Mouse (Mus musculus) neural tube, embryonic 15.5 days (tissue): Measurements from ENCODE around the gene Zfp444. TPM values are rescaled to one million over a fixed set of nuclear protein-coding genes. Genes with fewer than 3 reads are reported as not detected.
"Not testable (repeated sequence)": the region's sequence is repeated elsewhere in the genome, so short reads cannot be mapped to it uniquely, and the experiment has no call there.

Source experiments
- ATAC-seq: fragments of 200-750 bp; cut with Nextera tagmentation; 2 replicates; pipeline ENCODE4 v1.8.0; 2017; ENCODE audit warnings: mild to moderate bottlenecking, moderate TSS enrichment, moderate library complexity; ENCODE audit not compliant: low FRiP score
- H3K27ac ChIP-seq: fragments of 300-500 bp; sonication (generic); replicated peaks from 2 replicates; pipeline ENCODE4 v1.5.1; 2015; ENCODE audit warnings: mild to moderate bottlenecking, inconsistent platforms
- H3K27me3 ChIP-seq: fragments of 300-500 bp; sonication (generic); replicated peaks from 2 replicates; pipeline ENCODE4 v1.6.1; 2015; ENCODE audit warnings: inconsistent platforms
- H3K36me3 ChIP-seq: fragments of 300-500 bp; sonication (generic); 2 replicates; pipeline ENCODE4 v1.6.1; 2015; ENCODE audit warnings: inconsistent platforms
- H3K4me1 ChIP-seq: fragments of 300-500 bp; sonication (generic); 2 replicates; pipeline ENCODE4 v1.6.1; 2015; ENCODE audit warnings: inconsistent platforms
- H3K4me2 ChIP-seq: fragments of 300-500 bp; sonication (generic); 2 replicates; pipeline ENCODE4 v1.6.1; 2015; ENCODE audit warnings: inconsistent platforms, mild to moderate bottlenecking, moderate library complexity
- H3K4me3 ChIP-seq: fragments of 300-500 bp; sonication (generic); replicated peaks from 2 replicates; pipeline ENCODE4 v1.5.1; 2015; ENCODE audit warnings: mild to moderate bottlenecking, inconsistent platforms
- H3K9ac ChIP-seq: fragments of 300-500 bp; sonication (generic); replicated peaks from 2 replicates; pipeline ENCODE4 v1.6.1; 2015; ENCODE audit warnings: mild to moderate bottlenecking, inconsistent platforms
- H3K9me3 ChIP-seq: fragments of 300-500 bp; sonication (generic); replicated peaks from 2 replicates; pipeline ENCODE4 v1.6.1; 2016; ENCODE audit warnings: inconsistent platforms
- WGBS: fragments of 180-500 bp; shearing (Covaris S2); methylation state at CpG from one replicate; pipeline ENCODE4 v1.1.7; 2015; ENCODE audit warnings: mixed read lengths; 5-methylcytosine and 5-hydroxymethylcytosine counted together
- polyA plus RNA-seq: library from polyadenylated mRNA; unstranded; fragments of >200 nt; fragmentation: Nextera tagmentation; extraction: Ambion mirVana; gene quantifications from 2 replicates; pipeline ENCODE4 v1.2.1, GENCODE M21; 2015

The Zfp444 gene
- polyA plus RNA-seq, 1 experiment from 2014 or later = 86.4 TPM

DNA sequence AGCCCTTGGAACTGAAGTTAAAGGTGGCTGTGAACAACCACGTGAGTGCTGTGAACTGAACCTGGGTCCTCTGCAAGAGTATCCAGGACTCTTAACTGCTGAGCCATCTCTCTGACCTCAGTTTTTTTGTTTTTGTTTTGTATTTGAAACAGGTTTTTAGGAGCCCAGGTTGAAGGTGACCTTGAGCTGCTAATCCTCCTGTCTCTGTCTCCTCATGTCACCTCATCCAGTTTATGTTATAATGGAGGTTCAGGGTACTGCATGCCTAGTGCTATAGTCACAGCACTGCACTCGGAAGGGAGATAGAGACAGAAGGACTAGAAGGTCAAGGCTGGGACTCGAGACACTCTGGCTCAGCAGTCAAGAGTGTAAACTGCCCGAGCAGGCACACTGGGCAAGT lies 9.9 kb upstream of the Zfp444 start:
- ATAC-seq = no peak
- Histone ChIP-seq H3K4me2 (no peak overlapping the region), H3K4me3 (no peak overlapping the region), H3K36me3 (no peaks in the 10 kb centered on the region), H3K9ac (no peak overlapping the region), H3K27me3 (no peaks in the 10 kb centered on the region), H3K4me1 (peaks cover 2% of the 10 kb centered on the region), H3K9me3 (no peaks in the 10 kb centered on the region), H3K27ac (no peak overlapping the region)
- 78% methylated on average over 4 of the region's 4 CpGs for WGBS

- no peak overlapping the region for H3K4me3 ChIP-seq
- no peak overlapping the region for H3K9ac ChIP-seq
- WGBS = 76% methylated on average over 5 of the region's 5 CpGs
- H3K4me1 ChIP-seq = no peaks in the 10 kb centered on the region
- H3K27ac ChIP-seq = no peak overlapping the region
- no peaks in the 10 kb centered on the region for H3K9me3 ChIP-seq
- no peak overlapping the region for H3K4me2 ChIP-seq
- no peaks in the 10 kb centered on the region for H3K36me3 ChIP-seq
- no peaks in the 10 kb centered on the region for H3K27me3 ChIP-seq
- ATAC-seq = no peak
These were observed 7.4 kb upstream of the Zfp444 start for GRCm38 (mm10) chr7:6164671-6165070.

DNA sequence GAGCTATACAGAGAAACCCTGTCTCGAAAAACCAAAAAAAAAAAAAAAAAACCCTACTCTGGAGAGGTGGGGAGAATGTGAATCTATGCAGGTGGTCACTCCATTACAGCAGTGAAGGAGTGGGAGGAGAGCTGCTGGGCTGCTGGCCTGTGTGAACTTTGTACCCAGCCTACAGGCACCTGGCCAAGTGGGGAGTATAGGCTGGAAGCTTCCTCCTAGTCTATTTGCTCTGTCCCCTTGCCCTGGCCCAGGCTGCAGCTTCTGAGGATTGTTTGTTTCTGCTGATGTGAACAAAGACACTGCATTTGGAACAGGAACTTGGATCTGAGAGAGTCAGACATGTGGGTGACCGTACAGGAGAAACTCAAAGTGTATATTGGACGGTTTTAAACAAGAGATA lies 2.6 kb upstream of the Zfp444 start:
- no peak overlapping the region for H3K27ac ChIP-seq
- H3K36me3 ChIP-seq = no peaks in the 10 kb centered on the region
- no peak overlapping the region for H3K4me2 ChIP-seq
- no peaks in the 10 kb centered on the region for H3K27me3 ChIP-seq
- no peak overlapping the region for H3K4me3 ChIP-seq
- peaks cover 22% of the 10 kb centered on the region for H3K4me1 ChIP-seq
- no peak overlapping the region for H3K9ac ChIP-seq
- 73% methylated on average over 3 of the region's 3 CpGs for WGBS
- H3K9me3 ChIP-seq = no peaks in the 10 kb centered on the region
- ATAC-seq = no peak

GRCm38 (mm10) chr7:6170391-6170790 lies 1.6 kb upstream of the Zfp444 start:
- no peaks in the 10 kb centered on the region for H3K9me3 ChIP-seq
- ATAC-seq = no peak
- H3K36me3 ChIP-seq = peaks cover 5% of the 10 kb centered on the region; the same call in 1 of the 2 replicates
- H3K27ac ChIP-seq = no peak overlapping the region
- 86% methylated on average over 9 of the region's 9 CpGs for WGBS
- no peaks in the 10 kb centered on the region for H3K27me3 ChIP-seq
- H3K4me2 ChIP-seq = no peak overlapping the region
- no peak overlapping the region for H3K9ac ChIP-seq
- peaks cover 22% of the 10 kb centered on the region for H3K4me1 ChIP-seq
- no peak overlapping the region for H3K4me3 ChIP-seq

GRCm38 (mm10) chr7:6170871-6171270 lies 1.2 kb upstream of the Zfp444 start:
- 54% methylated on average over 6 of the region's 6 CpGs for WGBS
- Histone ChIP-seq H3K4me3 (peak overlapping the region; percentile 68), H3K9ac (peak overlapping the region; percentile 48), H3K9me3 (no peaks in the 10 kb centered on the region), H3K36me3 (peaks cover 9% of the 10 kb centered on the region; the same call in 1 of the 2 replicates), H3K4me1 (peaks cover 22% of the 10 kb centered on the region), H3K27me3 (no peaks in the 10 kb centered on the region), H3K27ac (peak overlapping the region; percentile 92), H3K4me2 (peak overlapping the region; percentile 89)
- no peak for ATAC-seq

GRCm38 (mm10) chr7:6171444-6172005 lies 501 bp upstream of the Zfp444 start:
- H3K36me3 ChIP-seq = peaks cover 9% of the 10 kb centered on the region; the same call in 1 of the 2 replicates
- peak; percentile 69 for ATAC-seq
- peak overlapping the region; percentile 68 for H3K4me3 ChIP-seq
- WGBS = under 1% methylated on average over 24 of the region's 24 CpGs
- H3K27me3 ChIP-seq = no peaks in the 10 kb centered on the region
- peak overlapping the region; percentile 92 for H3K27ac ChIP-seq
- H3K4me2 ChIP-seq = peak overlapping the region; percentile 89
- H3K9me3 ChIP-seq = no peaks in the 10 kb centered on the region
- peaks cover 22% of the 10 kb centered on the region for H3K4me1 ChIP-seq
- H3K9ac ChIP-seq = peak overlapping the region; percentile 48

- peak overlapping the region; percentile 68 for H3K4me3 ChIP-seq
- peak; percentile 29 for ATAC-seq
- under 1% methylated on average over 27 of the region's 28 CpGs for WGBS
- H3K27me3 ChIP-seq = no peaks in the 10 kb centered on the region
- H3K4me1 ChIP-seq = peaks cover 22% of the 10 kb centered on the region
- H3K9me3 ChIP-seq = no peaks in the 10 kb centered on the region
- peak overlapping the region; percentile 67 for H3K9ac ChIP-seq
- H3K4me2 ChIP-seq = peak overlapping the region; percentile 89
- H3K27ac ChIP-seq = peak overlapping the region; percentile 92
- peaks cover 17% of the 10 kb centered on the region; the same call in 1 of the 2 replicates for H3K36me3 ChIP-seq
These were observed 733 bp downstream of the Zfp444 start for GRCm38 (mm10) chr7:6172674-6173244.

GRCm38 (mm10) chr7:6173872-6174271 lies 1.8 kb downstream of the Zfp444 start:
- Histone ChIP-seq H3K9ac (no peak overlapping the region), H3K9me3 (no peaks in the 10 kb centered on the region), H3K36me3 (peaks cover 21% of the 10 kb centered on the region; the same call in 1 of the 2 replicates), H3K4me1 (peaks cover 22% of the 10 kb centered on the region), H3K27me3 (no peaks in the 10 kb centered on the region), H3K4me2 (peak overlapping the region; percentile 89; the same call in 1 of the 2 replicates), H3K4me3 (0 out of 2 replicates have a peak overlapping the region, but pooled peaks have one; percentile 1), H3K27ac (no peak overlapping the region)
- 91% methylated on average over 8 of the region's 8 CpGs for WGBS
- no peak for ATAC-seq

DNA sequence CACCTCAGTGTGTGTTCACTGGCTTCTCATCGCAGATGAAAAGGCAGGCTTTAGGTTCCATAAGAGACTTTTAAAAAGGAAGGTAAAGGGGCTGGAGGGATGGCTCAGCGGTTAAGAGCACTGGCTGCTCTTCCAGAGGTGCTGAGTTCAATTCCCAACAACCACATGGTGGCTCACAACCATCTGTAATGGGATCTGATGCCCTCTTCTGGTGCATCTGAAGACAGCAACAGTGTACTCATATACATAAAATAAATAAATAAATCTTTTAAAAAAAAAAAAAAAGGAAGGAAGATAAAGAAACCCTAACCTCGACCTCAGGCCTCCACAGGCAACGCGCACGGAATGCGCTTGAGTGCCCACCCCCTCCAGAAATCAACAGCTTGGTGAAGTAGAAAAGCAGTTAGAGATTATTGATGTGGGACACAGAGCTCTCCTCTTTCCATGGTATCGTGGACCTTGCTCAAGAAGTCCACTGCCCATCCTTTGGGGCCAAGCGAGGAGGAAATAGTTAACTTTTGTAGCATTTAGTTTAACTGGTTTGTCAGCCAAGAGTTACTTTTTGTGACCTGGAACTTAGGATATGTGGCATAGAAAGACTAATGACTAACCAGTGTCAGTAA lies 2.5 kb downstream of the Zfp444 start:
- H3K4me3 ChIP-seq, H3K9me3 ChIP-seq, ATAC-seq, H3K27ac ChIP-seq, H3K27me3 ChIP-seq, H3K4me2 ChIP-seq, H3K9ac ChIP-seq: not testable (repeated sequence)
- 90% methylated on average over 9 of the region's 9 CpGs for WGBS
- peaks cover 22% of the 10 kb centered on the region for H3K4me1 ChIP-seq
- H3K36me3 ChIP-seq = peaks cover 21% of the 10 kb centered on the region; the same call in 1 of the 2 replicates

DNA sequence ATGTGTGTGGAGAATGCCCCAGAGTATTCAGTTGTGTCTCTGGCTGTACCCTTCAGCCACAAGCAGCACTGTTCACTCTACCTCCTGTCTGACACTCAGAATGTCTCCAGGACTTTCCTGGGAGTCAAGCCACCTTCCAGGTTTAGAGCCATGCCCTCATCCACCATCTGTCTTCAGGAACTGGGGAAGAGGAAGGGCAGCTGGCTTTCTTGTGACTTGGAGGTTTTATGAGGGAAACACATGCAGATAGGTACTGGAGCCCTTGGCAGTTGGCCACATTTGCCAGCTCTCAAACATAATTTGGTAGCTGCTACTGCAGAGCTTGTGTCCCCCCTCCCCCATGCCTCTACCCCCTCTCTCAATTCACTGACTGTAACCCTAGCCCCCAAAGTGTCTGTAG lies 7.0 kb downstream of the Zfp444 start:
- H3K27me3 ChIP-seq = no peaks in the 10 kb centered on the region
- H3K27ac ChIP-seq = no peak overlapping the region
- H3K36me3 ChIP-seq = peaks cover 33% of the 10 kb centered on the region
- H3K4me2 ChIP-seq = no peak overlapping the region
- H3K9me3 ChIP-seq = no peaks in the 10 kb centered on the region
- peaks cover 2% of the 10 kb centered on the region; the same call in 1 of the 2 replicates for H3K4me1 ChIP-seq
- no peak overlapping the region for H3K4me3 ChIP-seq
- no peak for ATAC-seq
- H3K9ac ChIP-seq = no peak overlapping the region

DNA sequence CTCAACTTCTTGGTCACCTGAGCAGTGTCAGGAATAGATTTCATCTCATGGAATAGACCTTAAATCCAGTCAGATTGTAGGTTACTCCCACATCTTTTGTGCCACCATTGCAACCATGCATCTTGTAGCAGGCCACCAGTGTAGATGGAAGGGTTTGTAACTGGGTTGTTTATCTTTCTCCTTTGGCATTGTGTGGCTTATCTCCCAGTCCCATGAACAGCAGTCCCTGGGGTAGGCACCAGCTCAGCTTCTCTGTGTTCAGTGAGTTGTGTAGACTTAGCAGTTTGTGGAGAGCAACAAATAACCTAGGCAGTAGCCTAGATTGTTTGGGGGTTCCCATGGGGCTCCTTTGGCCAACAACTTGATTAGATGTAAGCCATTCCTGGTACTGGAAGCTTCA lies 10.9 kb downstream of the Zfp444 start:
- H3K36me3 ChIP-seq = peaks cover 49% of the 10 kb centered on the region
- H3K4me2 ChIP-seq = no peak overlapping the region
- H3K9me3 ChIP-seq = no peaks in the 10 kb centered on the region
- H3K27ac ChIP-seq = no peak overlapping the region
- no peak overlapping the region for H3K9ac ChIP-seq
- no peak for ATAC-seq
- no peak overlapping the region for H3K4me3 ChIP-seq
- H3K4me1 ChIP-seq = no peaks in the 10 kb centered on the region
- no peaks in the 10 kb centered on the region for H3K27me3 ChIP-seq

DNA sequence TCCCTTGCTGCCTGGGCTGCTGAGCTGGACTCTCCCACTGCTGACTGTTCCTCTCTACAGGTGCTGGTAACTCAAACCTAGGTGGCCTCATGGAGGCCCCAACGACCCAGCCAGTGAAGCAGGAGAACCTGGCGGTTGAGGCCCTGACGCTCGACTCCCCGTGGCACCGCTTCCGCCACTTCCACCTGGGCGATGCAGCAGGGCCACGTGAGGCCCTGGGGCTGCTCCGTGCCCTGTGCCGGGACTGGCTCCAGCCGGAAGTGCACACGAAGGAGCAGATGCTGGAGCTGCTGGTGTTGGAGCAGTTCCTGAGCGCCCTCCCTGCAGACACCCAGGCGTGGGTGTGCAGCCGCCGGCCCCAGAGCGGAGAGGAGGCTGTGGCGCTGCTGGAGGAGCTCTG lies 11.8 kb downstream of the Zfp444 start:
- Histone ChIP-seq H3K4me3 (no peak overlapping the region), H3K36me3 (peaks cover 56% of the 10 kb centered on the region), H3K9me3 (no peaks in the 10 kb centered on the region), H3K9ac (no peak overlapping the region), H3K27me3 (no peaks in the 10 kb centered on the region), H3K4me2 (no peak overlapping the region), H3K27ac (no peak overlapping the region), H3K4me1 (no peaks in the 10 kb centered on the region)
- 95% methylated on average over 19 of the region's 19 CpGs for WGBS
- ATAC-seq = no peak
